Mouse (Mus musculus): ENCODE results near the gene Hcfc2. TPM values are rescaled to one million over a fixed set of nuclear protein-coding genes. Genes with fewer than 3 reads are reported as not detected.

The Hcfc2 gene
- polyA plus RNA-seq, 1 experiment from 2014 or later: 49.0 TPM

GRCm38 (mm10) chr10:82761037-82761811, 65.3 kb downstream of the Hcfc2 start:
- no peak for ATAC-seq (ENCODE audit: low FRiP score)
- H3K4me3 ChIP-seq: no peak overlapping the region
- H3K4me2 ChIP-seq (replicated peaks): peak overlapping the region; percentile 29
- WGBS: 88% methylated on average over 9 of the region's 9 CpGs
- H3K27me3 ChIP-seq: no peaks in the 10 kb centered on the region
- H3K36me3 ChIP-seq: peaks cover 49% of the 10 kb centered on the region
- H3K4me1 ChIP-seq: peaks cover 37% of the 10 kb centered on the region
- 0 out of 2 replicates have a peak overlapping the region, but pooled peaks have one; percentile 25 for H3K27ac ChIP-seq
- 0 out of 2 replicates have a peak overlapping the region, but pooled peaks have one; percentile 38 for H3K9ac ChIP-seq
- H3K9me3 ChIP-seq (replicated peaks): no peaks in the 10 kb centered on the region

GRCm38 (mm10) chr10:82762756-82763681, 67.1 kb downstream of the Hcfc2 start:
- H3K27me3 ChIP-seq: no peaks in the 10 kb centered on the region
- peak overlapping the region; percentile 98 for H3K4me3 ChIP-seq
- peaks cover 32% of the 10 kb centered on the region for H3K4me1 ChIP-seq
- peak overlapping the region; percentile 100 for H3K9ac ChIP-seq
- ATAC-seq (ENCODE audit: low FRiP score): peak; percentile 54
- H3K4me2 ChIP-seq (replicated peaks): peak overlapping the region; percentile 76
- no peaks in the 10 kb centered on the region for H3K9me3 ChIP-seq (replicated peaks)
- under 1% methylated on average over 47 of the region's 48 CpGs for WGBS
- peak overlapping the region; percentile 100 for H3K27ac ChIP-seq
- H3K36me3 ChIP-seq: peaks cover 31% of the 10 kb centered on the region

GRCm38 (mm10) chr10:82763840-82764631, 68.1 kb downstream of the Hcfc2 start, which contains the start of gene Nfyb:
Gene Nfyb, minus strand, starts transcription at chr10:82764144.
- peaks cover 21% of the 10 kb centered on the region for H3K36me3 ChIP-seq
- peak; percentile 97 for ATAC-seq (ENCODE audit: low FRiP score)
- H3K9me3 ChIP-seq (replicated peaks): no peaks in the 10 kb centered on the region
- peak within 1 kb of the TSS; percentile 100 for H3K27ac ChIP-seq
- H3K27me3 ChIP-seq: no peaks in the 10 kb centered on the region
- 2% methylated on average over 59 of the region's 68 CpGs for WGBS
- H3K4me3 ChIP-seq: peak within 1 kb of the TSS; percentile 98
- peak within 1 kb of the TSS; percentile 100 for H3K9ac ChIP-seq
- H3K4me1 ChIP-seq: peaks cover 31% of the 10 kb centered on the region
- H3K4me2 ChIP-seq (replicated peaks): peak within 1 kb of the TSS; percentile 76

GRCm38 (mm10) chr10:82768901-82769300, 72.9 kb downstream of the Hcfc2 start:
- peaks cover 5% of the 10 kb centered on the region for H3K4me1 ChIP-seq
- no peaks in the 10 kb centered on the region for H3K36me3 ChIP-seq
- no peak overlapping the region for H3K27ac ChIP-seq
- no peak overlapping the region for H3K4me3 ChIP-seq
- H3K4me2 ChIP-seq (replicated peaks): no peak overlapping the region
- 21% methylated on average over 9 of the region's 9 CpGs for WGBS
- ATAC-seq (ENCODE audit: low FRiP score): peak; percentile 14
- H3K27me3 ChIP-seq: no peaks in the 10 kb centered on the region
- H3K9ac ChIP-seq: no peak overlapping the region
- H3K9me3 ChIP-seq (replicated peaks): no peaks in the 10 kb centered on the region

- Histone ChIP-seq H3K27me3 (no peaks in the 10 kb centered on the region), H3K4me2 (replicated peaks) (no peak overlapping the region), H3K4me1 (no peaks in the 10 kb centered on the region; the same call in 1 of the 2 replicates), H3K9ac (no peak overlapping the region), H3K4me3 (no peak overlapping the region), H3K9me3 (replicated peaks) (no peaks in the 10 kb centered on the region), H3K36me3 (no peaks in the 10 kb centered on the region), H3K27ac (no peak overlapping the region)
- ATAC-seq (ENCODE audit: low FRiP score): no peak
- WGBS: 90% methylated on average over 2 of the region's 2 CpGs
Observed at GRCm38 (mm10) chr10:82770713-82771112, 74.8 kb downstream of the Hcfc2 start.

GRCm38 (mm10) chr10:82771595-82772170, 75.7 kb downstream of the Hcfc2 start:
- Histone ChIP-seq H3K9ac (no peak overlapping the region), H3K9me3 (replicated peaks) (no peaks in the 10 kb centered on the region), H3K27me3 (no peaks in the 10 kb centered on the region), H3K4me1 (no peaks in the 10 kb centered on the region; the same call in 1 of the 2 replicates), H3K4me2 (replicated peaks) (no peak overlapping the region), H3K27ac (no peak overlapping the region), H3K36me3 (no peaks in the 10 kb centered on the region), H3K4me3 (no peak overlapping the region)
- no peak for ATAC-seq (ENCODE audit: low FRiP score)
- 72% methylated on average over 9 of the region's 9 CpGs for WGBS

GRCm38 (mm10) chr10:82774841-82775240, 78.9 kb downstream of the Hcfc2 start:
- Histone ChIP-seq H3K4me3 (no peak overlapping the region), H3K27ac (no peak overlapping the region), H3K27me3 (no peaks in the 10 kb centered on the region), H3K9me3 (replicated peaks) (no peaks in the 10 kb centered on the region), H3K9ac (no peak overlapping the region), H3K4me2 (replicated peaks) (no peak overlapping the region), H3K36me3 (no peaks in the 10 kb centered on the region), H3K4me1 (no peaks in the 10 kb centered on the region)
- 86% methylated on average over 5 of the region's 5 CpGs for WGBS
- no peak for ATAC-seq (ENCODE audit: low FRiP score)

GRCm38 (mm10) chr10:82777075-82777474, 81.1 kb downstream of the Hcfc2 start:
- Histone ChIP-seq H3K4me1 (no peaks in the 10 kb centered on the region), H3K4me2 (replicated peaks) (no peak overlapping the region), H3K36me3 (no peaks in the 10 kb centered on the region), H3K9ac (no peak overlapping the region), H3K27ac (no peak overlapping the region), H3K27me3 (no peaks in the 10 kb centered on the region), H3K9me3 (replicated peaks) (no peaks in the 10 kb centered on the region), H3K4me3 (no peak overlapping the region)
- no peak for ATAC-seq (ENCODE audit: low FRiP score)
- 65% methylated on average over 2 of the region's 2 CpGs for WGBS

- Histone ChIP-seq H3K9me3 (replicated peaks) (no peaks in the 10 kb centered on the region), H3K27me3 (no peaks in the 10 kb centered on the region), H3K4me2 (replicated peaks) (no peak overlapping the region), H3K4me3 (no peak overlapping the region), H3K9ac (no peak overlapping the region), H3K36me3 (no peaks in the 10 kb centered on the region), H3K27ac (no peak overlapping the region), H3K4me1 (no peaks in the 10 kb centered on the region)
- ATAC-seq (ENCODE audit: low FRiP score): no peak
- WGBS: 36% methylated on average over 13 of the region's 13 CpGs
Observed at GRCm38 (mm10) chr10:82777886-82778285, 81.9 kb downstream of the Hcfc2 start.

GRCm38 (mm10) chr10:82778791-82779549, 83.0 kb downstream of the Hcfc2 start:
- no peaks in the 10 kb centered on the region for H3K27me3 ChIP-seq
- no peaks in the 10 kb centered on the region for H3K36me3 ChIP-seq
- WGBS: 80% methylated on average over 8 of the region's 8 CpGs
- H3K4me1 ChIP-seq: no peaks in the 10 kb centered on the region
- no peak overlapping the region for H3K4me3 ChIP-seq
- ATAC-seq (ENCODE audit: low FRiP score): no peak
- no peak overlapping the region for H3K4me2 ChIP-seq (replicated peaks)
- no peak overlapping the region for H3K27ac ChIP-seq
- H3K9me3 ChIP-seq (replicated peaks): no peaks in the 10 kb centered on the region
- no peak overlapping the region for H3K9ac ChIP-seq

- H3K36me3 ChIP-seq: no peaks in the 10 kb centered on the region
- no peak overlapping the region for H3K4me3 ChIP-seq
- no peak for ATAC-seq (ENCODE audit: low FRiP score)
- WGBS: 97% methylated on average over 14 of the region's 14 CpGs
- H3K27ac ChIP-seq: no peak overlapping the region
- H3K9ac ChIP-seq: no peak overlapping the region
- H3K4me1 ChIP-seq: no peaks in the 10 kb centered on the region
- H3K4me2 ChIP-seq (replicated peaks): no peak overlapping the region
- no peaks in the 10 kb centered on the region for H3K27me3 ChIP-seq
- no peaks in the 10 kb centered on the region for H3K9me3 ChIP-seq (replicated peaks)
Observed at GRCm38 (mm10) chr10:82779831-82780230, 83.9 kb downstream of the Hcfc2 start.
